Mouse (Mus musculus): Measurements from ENCODE around the gene Hras. TPM values are rescaled to one million over a fixed set of nuclear protein-coding genes. Genes with fewer than 3 reads are reported as not detected.
A peak's percentile ranks its signal among the peaks of the same experiment; 100 is the strongest.

Hras gene
- polyA plus RNA-seq, 1 experiment, result 54.0 TPM

DNA sequence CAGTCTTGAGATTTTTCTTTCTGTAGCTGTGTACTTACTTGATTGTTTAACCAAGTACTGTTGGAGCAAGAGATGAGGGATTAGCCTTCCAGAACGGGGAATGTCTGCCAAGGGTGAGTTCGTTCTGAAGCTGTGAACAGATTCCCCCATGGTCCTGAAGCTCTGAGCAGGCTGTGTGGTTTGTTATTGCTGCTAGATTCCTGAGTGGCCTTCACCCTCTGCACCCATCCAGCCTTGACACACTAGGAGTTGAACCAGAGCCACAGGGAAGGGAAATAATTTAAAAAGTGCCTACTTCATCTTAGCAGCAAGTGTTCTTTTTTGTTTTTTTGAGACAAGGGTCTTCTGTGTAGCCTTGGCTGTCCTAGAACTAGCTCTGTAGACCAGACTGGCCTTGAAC lies 49.9 kb downstream of the Hras start:
- Histone ChIP-seq H3K4me3 (ENCODE audit: insufficient read depth, low read length) (no peak overlapping the region), H3K4me1 (ENCODE audit: control insufficient read depth, insufficient read depth, low read length) (no peaks in the 10 kb centered on the region), H3K27ac (ENCODE audit: insufficient read depth, low read length) (no peak overlapping the region)
- TF ChIP-seq CTCF (IDR thresholded peaks at IDR 0.05; ENCODE audit: borderline replicate concordance, insufficient read depth, low read length), result no peak
- no peak for TF ChIP-seq POLR2A (IDR thresholded peaks at IDR 0.05; ENCODE audit: low read depth, low read length)

DNA sequence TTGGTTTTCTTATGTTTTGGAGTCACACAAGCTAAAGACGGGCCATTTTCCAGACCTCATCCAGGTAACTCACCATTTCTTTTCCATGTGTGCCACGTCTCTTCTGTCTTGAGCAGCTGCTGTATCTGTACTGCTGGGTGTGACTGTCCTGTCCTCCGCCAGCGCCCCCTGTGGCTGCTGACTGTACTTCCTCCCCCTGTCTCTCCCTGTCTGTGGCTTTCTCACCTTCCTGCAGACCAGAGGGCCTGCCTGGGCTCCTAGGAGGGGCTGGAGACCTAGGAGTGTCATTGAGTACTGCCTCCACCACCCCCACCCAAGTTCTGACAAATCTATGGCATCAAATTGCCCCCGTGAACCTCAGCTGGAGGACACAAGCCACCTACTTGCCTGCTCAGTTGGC lies 50.7 kb downstream of the Hras start:
- H3K27ac ChIP-seq (ENCODE audit: insufficient read depth, low read length), result no peak overlapping the region
- TF ChIP-seq CTCF (IDR thresholded peaks at IDR 0.05; ENCODE audit: borderline replicate concordance, insufficient read depth, low read length), result peak; percentile 41; the same call in 1 of the 2 replicates
- no peak for TF ChIP-seq POLR2A (IDR thresholded peaks at IDR 0.05; ENCODE audit: low read depth, low read length)
- no peak overlapping the region for H3K4me3 ChIP-seq (ENCODE audit: insufficient read depth, low read length)
- no peaks in the 10 kb centered on the region for H3K4me1 ChIP-seq (ENCODE audit: control insufficient read depth, insufficient read depth, low read length)

- Histone ChIP-seq H3K27ac (ENCODE audit: insufficient read depth, low read length) (no peak overlapping the region), H3K4me1 (ENCODE audit: control insufficient read depth, insufficient read depth, low read length) (no peaks in the 10 kb centered on the region), H3K4me3 (ENCODE audit: insufficient read depth, low read length) (no peak overlapping the region)
- TF ChIP-seq CTCF (IDR thresholded peaks at IDR 0.05; ENCODE audit: borderline replicate concordance, insufficient read depth, low read length) (no peak), POLR2A (IDR thresholded peaks at IDR 0.05; ENCODE audit: low read depth, low read length) (no peak)
Observed at GRCm38 (mm10) chr7:141141326-141141725, 52.5 kb downstream of the Hras start.

Other genes with a start within 250 kb of the Hras start
- gene Ifitm5, start 243.7 kb downstream of the Hras start, polyA plus RNA-seq (2011; ENCODE audit: insufficient read length, low read depth, missing spikeins), result 3.0 TPM in 1 of 2 replicates, not detected in the other
- gene Gm45717, start 238.1 kb downstream of the Hras start, polyA plus RNA-seq (2011; ENCODE audit: insufficient read length, low read depth, missing spikeins), result not detected in 2 replicates
- gene Ifitm2, start 238.0 kb downstream of the Hras start, polyA plus RNA-seq (2011; ENCODE audit: insufficient read length, low read depth, missing spikeins), result 771 and 857 TPM in 2 replicates
- 5.1 and 16.5 TPM in 2 replicates for gene Ifitm1, start 226.8 kb downstream of the Hras start, polyA plus RNA-seq (2011; ENCODE audit: insufficient read length, low read depth, missing spikeins)
- 1,040 and 1,188 TPM in 2 replicates for gene Ifitm3, start 183.2 kb downstream of the Hras start, polyA plus RNA-seq (2011; ENCODE audit: insufficient read length, low read depth, missing spikeins)
- gene Ifitm6, start 176.1 kb downstream of the Hras start, polyA plus RNA-seq (2011; ENCODE audit: insufficient read length, low read depth, missing spikeins), result not detected in 2 replicates
- gene Gm17387, start 164.9 kb downstream of the Hras start, polyA plus RNA-seq (2011; ENCODE audit: insufficient read length, low read depth, missing spikeins), result not detected in 2 replicates
- 0.53 and 1.6 TPM in 2 replicates for gene B4galnt4, start 132.9 kb downstream of the Hras start, polyA plus RNA-seq (2011; ENCODE audit: insufficient read length, low read depth, missing spikeins)
- gene Pkp3, start 115.8 kb downstream of the Hras start, polyA plus RNA-seq (2011; ENCODE audit: insufficient read length, low read depth, missing spikeins), result not detected in 2 replicates
- gene Sigirr, start 93.4 kb downstream of the Hras start, polyA plus RNA-seq (2011; ENCODE audit: insufficient read length, low read depth, missing spikeins), result not detected in 2 replicates
- gene Ano9, start 76.2 kb downstream of the Hras start, polyA plus RNA-seq (2011; ENCODE audit: insufficient read length, low read depth, missing spikeins), result not detected in 2 replicates
- gene Ptdss2, start 71.6 kb downstream of the Hras start, polyA plus RNA-seq (2011; ENCODE audit: insufficient read length, low read depth, missing spikeins), result 27.0 and 28.3 TPM in 2 replicates
- 108 and 119 TPM in 2 replicates for gene Rnh1, start 21.1 kb downstream of the Hras start, polyA plus RNA-seq (2011; ENCODE audit: insufficient read length, low read depth, missing spikeins)
- 1.9 and 2.4 TPM in 2 replicates for gene Lrrc56, start 152 bp upstream of the Hras start, polyA plus RNA-seq (2011; ENCODE audit: insufficient read length, low read depth, missing spikeins)
- 0.38 and 0.58 TPM in 2 replicates for gene Lmntd2, start 20.1 kb upstream of the Hras start, polyA plus RNA-seq (2011; ENCODE audit: insufficient read length, low read depth, missing spikeins)
- gene Rassf7, start 21.9 kb upstream of the Hras start, polyA plus RNA-seq (2011; ENCODE audit: insufficient read length, low read depth, missing spikeins), result 3.9 and 5.8 TPM in 2 replicates
- 54.7 and 58.7 TPM in 2 replicates for gene Phrf1, start 34.8 kb upstream of the Hras start, polyA plus RNA-seq (2011; ENCODE audit: insufficient read length, low read depth, missing spikeins)
- 6.0 and 7.2 TPM in 2 replicates for gene Irf7, start 72.5 kb upstream of the Hras start, polyA plus RNA-seq (2011; ENCODE audit: insufficient read length, low read depth, missing spikeins)
- gene Cdhr5, start 82.8 kb upstream of the Hras start, polyA plus RNA-seq (2011; ENCODE audit: insufficient read length, low read depth, missing spikeins), result not detected in 2 replicates
- gene Sct, start 85.1 kb upstream of the Hras start, polyA plus RNA-seq (2011; ENCODE audit: insufficient read length, low read depth, missing spikeins), result not detected in 2 replicates
- gene Drd4, start 98.0 kb upstream of the Hras start, polyA plus RNA-seq (2011; ENCODE audit: insufficient read length, low read depth, missing spikeins), result 0.28 TPM in 1 of 2 replicates, not detected in the other
- gene Deaf1, start 133.7 kb upstream of the Hras start, polyA plus RNA-seq (2011; ENCODE audit: insufficient read length, low read depth, missing spikeins), result 30.5 and 37.2 TPM in 2 replicates
- gene Tmem80, start 133.7 kb upstream of the Hras start, polyA plus RNA-seq (2011; ENCODE audit: insufficient read length, low read depth, missing spikeins), result 24.6 and 25.4 TPM in 2 replicates
- gene Eps8l2, start 144.9 kb upstream of the Hras start, polyA plus RNA-seq (2011; ENCODE audit: insufficient read length, low read depth, missing spikeins), result 4.2 and 9.1 TPM in 2 replicates
- gene Taldo1, start 198.2 kb upstream of the Hras start, polyA plus RNA-seq (2011; ENCODE audit: insufficient read length, low read depth, missing spikeins), result 93.0 and 121 TPM in 2 replicates
- gene Gatd1, start 220.1 kb upstream of the Hras start, polyA plus RNA-seq (2011; ENCODE audit: insufficient read length, low read depth, missing spikeins), result 30.5 and 41.5 TPM in 2 replicates
- 4.9 and 5.4 TPM in 2 replicates for gene Cend1, start 235.5 kb upstream of the Hras start, polyA plus RNA-seq (2011; ENCODE audit: insufficient read length, low read depth, missing spikeins)
- 24.0 and 26.9 TPM in 2 replicates for gene Slc25a22, start 243.9 kb upstream of the Hras start, polyA plus RNA-seq (2011; ENCODE audit: insufficient read length, low read depth, missing spikeins)